Mouse (Mus musculus) forebrain, embryonic 16.5 days (tissue): ENCODE measurements around the gene Gm6217. TPM values are rescaled to one million over a fixed set of nuclear protein-coding genes. Genes with fewer than 3 reads are reported as not detected.
"Not testable (repeated sequence)": the region's sequence is repeated elsewhere in the genome, so short reads cannot be mapped to it uniquely, and the experiment has no call there.

ENCODE experiments used
- ATAC-seq: fragments of 200-750 bp; cut with Nextera tagmentation; 2 replicates; pipeline ENCODE4 v1.8.0; 2017; ENCODE audit warnings: mild to moderate bottlenecking, moderate library complexity
- H3K27ac ChIP-seq: fragments of 300-500 bp; sonication (generic); 2 replicates; pipeline ENCODE4 v1.5.1; 2014; ENCODE audit warnings: low read length, control low read depth
- H3K27me3 ChIP-seq: fragments of 300-500 bp; sonication (generic); replicated peaks from 2 replicates; pipeline ENCODE4 v1.6.1; 2014; ENCODE audit warnings: low read length; ENCODE audit not compliant: control insufficient read depth, insufficient read depth
- H3K36me3 ChIP-seq: fragments of 300-500 bp; sonication (generic); 2 replicates; pipeline ENCODE4 v1.6.1; 2014; ENCODE audit not compliant: control insufficient read depth, insufficient read depth
- H3K4me1 ChIP-seq: fragments of 300-500 bp; sonication (generic); replicated peaks from 2 replicates; pipeline ENCODE4 v1.6.1; 2014; ENCODE audit warnings: low read length; ENCODE audit not compliant: control insufficient read depth, insufficient read depth
- H3K4me2 ChIP-seq: fragments of 300-500 bp; sonication (generic); 2 replicates; pipeline ENCODE4 v1.6.1; 2014; ENCODE audit warnings: mild to moderate bottlenecking, low read length, control low read depth
- H3K4me3 ChIP-seq: fragments of 300-500 bp; sonication (generic); replicated peaks from 2 replicates; pipeline ENCODE4 v1.5.1; 2014; ENCODE audit warnings: mild to moderate bottlenecking, low read length, control low read depth
- H3K9ac ChIP-seq: fragments of 300-500 bp; sonication (generic); replicated peaks from 2 replicates; pipeline ENCODE4 v1.6.1; 2014; ENCODE audit warnings: low read depth, low read length, control low read depth
- H3K9me3 ChIP-seq: fragments of 300-500 bp; sonication (generic); 2 replicates; pipeline ENCODE4 v1.6.1; 2016; ENCODE audit warnings: low read length; ENCODE audit not compliant: control insufficient read depth
- WGBS: fragments of 180-500 bp; shearing (Covaris S2); extraction: QIAGEN DNeasy Blood & Tissue Kit; methylation state at CpG from one replicate; pipeline ENCODE4 v1.1.7; 2014; 5-methylcytosine and 5-hydroxymethylcytosine counted together
- polyA plus RNA-seq: library from polyadenylated mRNA; unstranded; fragments of >200 nt; fragmentation: Nextera tagmentation; extraction: Ambion mirVana; gene quantifications from 2 replicates; pipeline ENCODE4 v1.2.1, GENCODE M21; 2015

Gm6217 gene
- not detected in 2 replicates for polyA plus RNA-seq

- not testable (repeated sequence) for H3K4me3 ChIP-seq, H3K9me3 ChIP-seq, H3K4me1 ChIP-seq, H3K4me2 ChIP-seq, H3K9ac ChIP-seq, H3K27ac ChIP-seq, ATAC-seq, H3K36me3 ChIP-seq, H3K27me3 ChIP-seq
- WGBS, result no CpG with 5 or more reads among the region's 6 CpGs
Measured at GRCm38 (mm10) chr1:82931326-82931725, at the start of gene Gm6217. Gm6217 (minus strand) TSS chr1:82931399.

DNA sequence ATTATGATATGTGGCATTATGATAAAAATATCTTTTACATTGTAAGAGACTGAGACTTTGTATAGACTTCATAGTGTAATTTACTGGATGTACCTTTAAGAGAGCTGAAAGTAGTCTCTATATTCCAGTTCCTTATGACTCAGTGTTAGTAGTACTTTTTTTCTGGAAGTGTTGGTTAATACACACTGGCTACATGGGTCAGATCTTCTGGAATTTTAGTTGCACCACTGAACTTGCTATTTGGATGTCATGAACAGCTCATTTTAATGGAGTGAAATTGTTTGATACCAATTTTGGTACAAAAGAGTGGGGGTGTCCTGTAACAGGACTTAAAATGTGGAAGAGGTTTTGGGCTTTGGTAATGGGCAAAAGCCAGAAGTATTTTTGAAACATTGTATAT is 46.6 kb upstream of the Gm6217 start:
- Histone ChIP-seq H3K9ac (no peak overlapping the region), H3K27ac (no peak overlapping the region), H3K4me3 (no peak overlapping the region), H3K4me1 (no peaks in the 10 kb centered on the region), H3K27me3 (no peaks in the 10 kb centered on the region), H3K9me3 (no peaks in the 10 kb centered on the region), H3K4me2 (no peak overlapping the region), H3K36me3 (no peaks in the 10 kb centered on the region)
- ATAC-seq, result no peak

DNA sequence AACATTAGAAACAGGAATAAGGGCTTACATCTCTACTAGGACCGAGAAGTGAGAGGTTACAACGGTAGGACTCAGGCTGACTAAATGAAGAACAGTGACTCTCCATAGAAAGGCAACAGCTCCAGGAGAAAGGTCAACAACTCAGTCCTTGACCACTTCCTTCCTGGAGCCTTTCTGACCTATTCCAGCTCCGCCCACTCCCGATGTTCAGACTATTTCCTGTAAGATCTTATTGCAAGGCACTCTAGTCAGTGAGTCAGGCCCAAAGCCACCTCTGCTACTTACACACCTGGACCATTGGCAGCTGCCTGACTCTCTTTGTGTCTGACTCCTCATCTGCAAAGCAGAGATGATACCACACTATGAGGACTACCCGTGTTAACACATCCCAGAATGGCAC is 44.6 kb upstream of the Gm6217 start:
- WGBS, result 88% methylated on average over 5 of the region's 5 CpGs
- Histone ChIP-seq H3K4me2 (no peak overlapping the region), H3K9me3 (no peaks in the 10 kb centered on the region), H3K27ac (no peak overlapping the region), H3K9ac (no peak overlapping the region), H3K27me3 (no peaks in the 10 kb centered on the region), H3K36me3 (no peaks in the 10 kb centered on the region), H3K4me3 (no peak overlapping the region), H3K4me1 (no peaks in the 10 kb centered on the region)
- ATAC-seq, result no peak

GRCm38 (mm10) chr1:82974342-82974741 is 43.1 kb upstream of the Gm6217 start:
- Histone ChIP-seq H3K9ac (no peak overlapping the region), H3K27ac (no peak overlapping the region), H3K27me3 (no peaks in the 10 kb centered on the region), H3K4me1 (no peaks in the 10 kb centered on the region), H3K36me3 (no peaks in the 10 kb centered on the region), H3K4me3 (no peak overlapping the region), H3K9me3 (no peaks in the 10 kb centered on the region), H3K4me2 (no peak overlapping the region)
- WGBS, result 91% methylated on average over 9 of the region's 9 CpGs
- no peak for ATAC-seq

- 83% methylated on average over 6 of the region's 6 CpGs for WGBS
- no peak for ATAC-seq
- Histone ChIP-seq H3K27ac (no peak overlapping the region), H3K9ac (no peak overlapping the region), H3K4me1 (no peaks in the 10 kb centered on the region), H3K27me3 (no peaks in the 10 kb centered on the region), H3K4me2 (no peak overlapping the region), H3K4me3 (no peak overlapping the region), H3K36me3 (no peaks in the 10 kb centered on the region), H3K9me3 (no peaks in the 10 kb centered on the region)
Measured at GRCm38 (mm10) chr1:82973901-82974300, 42.7 kb upstream of the Gm6217 start.

DNA sequence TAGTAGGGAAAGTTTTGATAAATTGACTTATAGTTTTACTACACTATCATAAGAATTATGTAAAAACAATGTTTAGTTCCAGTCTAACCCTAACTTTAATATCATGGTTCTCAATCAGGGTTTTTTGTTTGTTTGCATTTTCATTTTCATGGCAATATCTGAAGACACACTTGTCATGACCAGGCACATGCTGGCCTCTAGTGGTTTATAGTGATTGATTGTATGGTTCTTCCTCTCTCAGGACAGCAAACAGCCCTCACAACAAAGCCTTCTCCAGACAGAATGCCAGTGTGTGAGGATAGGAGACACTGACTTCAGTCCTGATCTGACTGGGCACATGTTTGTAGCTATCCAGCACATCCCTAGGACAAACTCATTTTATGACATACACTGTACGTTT is 42.0 kb upstream of the Gm6217 start:
- WGBS, result 75% methylated on average over 1 of the region's 1 CpGs
- Histone ChIP-seq H3K27ac (no peak overlapping the region), H3K4me2 (no peak overlapping the region), H3K4me3 (no peak overlapping the region), H3K4me1 (no peaks in the 10 kb centered on the region), H3K27me3 (no peaks in the 10 kb centered on the region), H3K36me3 (no peaks in the 10 kb centered on the region), H3K9ac (no peak overlapping the region), H3K9me3 (no peaks in the 10 kb centered on the region)
- no peak for ATAC-seq

- Histone ChIP-seq H3K9ac (no peak overlapping the region), H3K27ac (no peak overlapping the region), H3K4me3 (no peak overlapping the region)
Measured at GRCm38 (mm10) chr1:82972046-82972445, 40.8 kb upstream of the Gm6217 start.

GRCm38 (mm10) chr1:82966413-82966812 is 35.2 kb upstream of the Gm6217 start:
- WGBS, result 81% methylated on average over 3 of the region's 3 CpGs
- no peak for ATAC-seq
- Histone ChIP-seq H3K27me3 (no peaks in the 10 kb centered on the region), H3K4me2 (no peak overlapping the region), H3K9me3 (no peaks in the 10 kb centered on the region), H3K4me3 (no peak overlapping the region), H3K36me3 (no peaks in the 10 kb centered on the region), H3K9ac (no peak overlapping the region), H3K27ac (no peak overlapping the region), H3K4me1 (no peaks in the 10 kb centered on the region)

More at GRCm38 (mm10) chr1:82972046-82972445, 40.8 kb upstream of the Gm6217 start:
- no peak for ATAC-seq
- Histone ChIP-seq H3K27me3 (no peaks in the 10 kb centered on the region), H3K4me1 (no peaks in the 10 kb centered on the region), H3K4me2 (no peak overlapping the region), H3K36me3 (no peaks in the 10 kb centered on the region), H3K9me3 (no peaks in the 10 kb centered on the region)
- 74% methylated on average over 4 of the region's 4 CpGs for WGBS

DNA sequence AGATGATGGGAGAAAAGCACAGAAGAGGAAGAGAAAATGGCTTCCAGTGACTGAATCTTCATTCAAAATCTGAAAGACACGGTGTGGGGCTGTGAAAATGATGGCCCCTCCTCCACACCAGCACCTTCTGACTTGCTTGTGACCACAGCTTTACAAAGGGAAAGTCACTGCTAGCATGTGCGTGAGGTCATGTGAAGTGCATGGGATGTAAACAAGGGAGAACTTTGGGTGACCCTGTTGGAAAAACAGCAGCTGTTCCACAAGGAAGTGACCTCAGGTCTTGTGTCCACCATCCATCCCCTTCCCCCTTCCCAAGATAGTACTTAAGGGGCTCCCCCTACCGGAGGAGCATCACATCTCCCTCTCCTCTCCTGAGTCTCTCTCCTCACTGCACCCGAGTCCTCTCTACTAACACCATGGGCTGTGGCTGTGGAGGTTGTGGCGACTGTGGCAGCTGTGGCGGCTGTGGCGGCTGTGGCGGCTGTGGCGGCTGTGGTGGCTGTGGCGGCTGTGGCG is 28.7 kb upstream of the Gm6217 start, which contains the start of gene Gm47955:
Gm47955 (plus strand) TSS at position 417 of the 516 bp plus-strand sequence.
- Histone ChIP-seq H3K36me3 (no peaks in the 10 kb centered on the region), H3K4me1 (no peaks in the 10 kb centered on the region), H3K27ac (no peak within 1 kb of the TSS), H3K4me2 (no peak within 1 kb of the TSS), H3K9ac (no peak within 1 kb of the TSS), H3K9me3 (no peaks in the 10 kb centered on the region), H3K27me3 (no peaks in the 10 kb centered on the region), H3K4me3 (no peak within 1 kb of the TSS)
- WGBS, result 95% methylated on average over 11 of the region's 11 CpGs
- no peak for ATAC-seq

DNA sequence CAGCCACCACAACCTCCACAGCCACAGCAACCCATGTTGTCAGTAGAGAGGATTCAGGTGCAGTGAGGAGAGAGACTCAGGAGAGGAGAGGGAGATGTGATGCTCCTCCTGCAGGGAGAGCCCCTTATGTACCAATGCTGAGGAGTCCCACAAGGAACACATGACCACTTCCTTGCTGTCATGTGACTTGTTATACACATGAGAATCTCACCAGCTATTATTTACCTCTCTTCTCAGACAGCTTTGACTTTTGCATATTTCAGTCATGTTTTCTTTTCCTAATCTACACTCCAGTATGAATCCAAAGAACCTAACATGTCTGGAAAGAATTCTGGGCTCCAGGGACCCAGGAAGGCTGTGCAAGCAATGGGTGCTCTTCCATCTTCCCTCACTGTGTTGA is 24.7 kb upstream of the Gm6217 start, which contains the start of gene Gm7544:
Gm7544 (minus strand) TSS at position 101 of the 400 bp plus-strand sequence.
- not testable (repeated sequence) for H3K27me3 ChIP-seq, ATAC-seq, H3K4me2 ChIP-seq, H3K9me3 ChIP-seq, H3K9ac ChIP-seq, H3K4me1 ChIP-seq, H3K4me3 ChIP-seq, H3K36me3 ChIP-seq, H3K27ac ChIP-seq
